Mouse (Mus musculus) left cerebral cortex, postnatal 10 days (tissue): ENCODE data around the gene Dmkn. TPM values are rescaled to one million over a fixed set of nuclear protein-coding genes. Genes with fewer than 3 reads are reported as not detected.
"Not testable (repeated sequence)": the region's sequence is repeated elsewhere in the genome, so short reads cannot be mapped to it uniquely, and the experiment has no call there.

Source experiments
- DNase-seq, 2 experiments: peaks; one replicate each; pipeline ENCODE4 v3.0.0; 2021 to 2022; ENCODE audit warnings: low spot score in 2 of 2, mixed read lengths in 1 of 2; ENCODE audit errors: extremely low spot score in 1 of 2
- intact Hi-C: fragments of 180-260 bp; cut with DNase I; formaldehyde crosslinking; loops from one replicate; pipeline ENCODE4 v1.15.1; 2025
- total RNA-seq, 2 experiments: library from RNA; stranded (reverse); gene quantifications; 2 replicates each; pipeline ENCODE4 v1.2.3; 2021

Dmkn gene
- total RNA-seq, 2 experiments from 2014 or later = 1.4 to 1.5 TPM

DNA sequence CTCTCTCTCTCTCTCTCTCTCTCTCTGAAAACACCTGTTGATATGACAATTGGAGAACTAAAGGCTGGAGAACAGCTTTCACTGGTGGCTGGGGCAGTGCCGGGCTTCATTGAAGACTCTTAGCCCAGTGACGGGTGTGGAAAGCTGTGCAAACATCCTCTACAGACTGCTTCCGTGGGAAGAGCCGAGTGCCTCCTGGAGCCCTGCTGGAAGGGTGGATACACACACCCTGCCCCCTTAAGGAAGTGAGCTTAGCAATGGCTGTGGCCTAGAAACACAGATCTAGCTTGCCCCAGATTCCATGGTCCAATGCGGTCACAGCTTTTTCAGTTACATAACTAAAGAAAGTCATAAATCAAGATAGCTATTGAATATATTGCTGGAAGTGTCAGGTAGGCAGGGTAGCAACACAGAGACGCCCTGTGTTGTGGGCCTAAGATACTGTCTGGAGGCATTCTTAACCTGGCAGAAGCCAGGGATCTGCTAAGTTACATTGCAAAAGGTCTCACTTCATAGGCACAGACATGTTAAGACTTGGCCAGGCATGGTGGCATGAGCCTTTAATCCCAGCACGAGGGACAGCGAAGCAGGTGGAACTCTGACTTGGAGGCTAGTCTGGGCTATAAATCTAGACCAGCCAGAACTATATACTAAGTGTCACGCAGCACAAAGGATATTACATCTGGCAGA lies 40.6 kb downstream of the Dmkn start:
- intact Hi-C loops = no loop called here
- DNase-seq = peak in 1 of 2 experiments; percentile 51

GRCm38 (mm10) chr7:30805924-30806323 lies 42.4 kb downstream of the Dmkn start:
- intact Hi-C loops = no loop called here
- no peak for DNase-seq

GRCm38 (mm10) chr7:30810319-30810718 lies 46.8 kb downstream of the Dmkn start:
- no peak for DNase-seq
- intact Hi-C loops = no loop called here

- intact Hi-C loops = no loop called here
Observed at GRCm38 (mm10) chr7:30811757-30812290, 48.3 kb downstream of the Dmkn start.

GRCm38 (mm10) chr7:30812291-30812807 lies 48.8 kb downstream of the Dmkn start:
- intact Hi-C loops = no loop called here
- no peak for DNase-seq

More at GRCm38 (mm10) chr7:30811757-30812290, 48.3 kb downstream of the Dmkn start:
- no peak for DNase-seq

DNA sequence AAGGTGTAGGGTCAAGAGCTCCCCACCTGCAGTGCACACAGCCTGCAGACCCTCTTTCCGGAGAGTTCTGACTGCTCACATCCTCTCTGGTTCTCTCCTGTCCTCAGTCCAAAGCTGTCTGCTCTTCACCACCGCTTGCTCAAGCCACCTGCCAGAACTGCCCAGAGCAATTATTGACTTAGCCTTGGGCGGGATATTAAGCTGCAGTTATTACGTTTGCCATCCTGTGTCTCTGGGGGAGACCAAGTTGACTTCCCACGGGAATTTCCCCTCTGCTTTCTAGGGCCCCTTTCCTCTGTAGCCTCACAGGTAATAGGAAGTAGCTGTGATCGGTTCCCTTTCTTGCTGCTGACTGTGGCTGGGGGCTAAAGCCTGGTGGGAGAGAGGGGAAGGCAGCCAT lies 56.6 kb downstream of the Dmkn start:
- no peak for DNase-seq
- intact Hi-C loops = no loop called here

DNA sequence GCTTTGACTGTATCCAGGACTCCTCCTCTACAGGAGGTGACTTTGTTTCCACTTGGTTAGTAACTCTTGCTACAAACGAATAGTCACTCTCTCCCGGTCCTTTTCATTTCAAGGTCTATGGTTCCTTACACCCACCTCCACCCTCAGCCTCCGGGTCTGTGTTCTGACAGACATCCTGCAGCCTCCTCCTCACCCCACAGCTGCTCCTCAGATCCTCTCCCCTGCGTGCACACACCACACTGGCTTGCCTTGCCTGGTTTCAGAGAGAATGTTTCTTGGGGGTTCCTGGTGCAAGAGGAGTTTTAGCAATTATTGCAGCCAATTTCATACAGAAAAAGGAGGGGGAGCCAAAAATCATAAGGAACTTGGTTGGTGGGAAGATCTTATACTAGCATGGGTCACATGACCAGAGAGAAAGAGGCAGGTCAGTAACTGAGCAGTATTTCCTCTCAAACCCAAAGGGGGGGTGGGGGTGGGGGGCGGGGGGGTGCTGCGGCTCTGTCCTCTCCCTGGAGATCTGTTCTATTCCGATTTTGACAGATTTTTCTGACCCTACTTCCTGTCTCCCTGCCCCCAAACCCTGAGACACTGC lies 57.4 kb downstream of the Dmkn start:
- intact Hi-C loops = no loop called here
- DNase-seq = no peak

GRCm38 (mm10) chr7:30821532-30821931 lies 58.0 kb downstream of the Dmkn start:
- intact Hi-C loops = no loop called here
- no peak for DNase-seq

GRCm38 (mm10) chr7:30823675-30824074 lies 60.1 kb downstream of the Dmkn start, which contains the start of gene Ffar2:
Gene Ffar2 (minus strand): TSS chr7:30823775.
- DNase-seq = no peak
- intact Hi-C loops = no loop called here

DNA sequence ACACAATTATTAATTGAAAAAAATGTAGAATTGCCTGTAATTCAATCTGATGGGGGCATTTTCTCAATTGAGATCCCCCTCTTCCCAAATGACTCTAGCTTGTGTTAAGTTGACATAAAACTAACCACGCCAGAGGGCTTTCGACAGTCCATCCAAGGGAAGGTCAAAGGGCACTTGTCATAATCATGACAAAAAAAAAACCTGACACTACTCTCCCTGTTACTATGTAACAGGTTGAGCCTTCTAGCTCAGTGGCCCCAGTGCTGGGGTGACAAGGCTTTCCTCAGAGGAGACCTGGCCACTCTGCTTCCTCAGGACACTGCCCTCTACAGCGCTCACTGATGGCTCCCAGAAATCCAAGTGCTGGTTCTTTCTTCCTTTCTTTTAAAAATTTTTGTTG lies 60.8 kb downstream of the Dmkn start:
- no peak for DNase-seq
- intact Hi-C loops = no loop called here

GRCm38 (mm10) chr7:30826660-30827059 lies 63.1 kb downstream of the Dmkn start:
- DNase-seq = no peak
- intact Hi-C loops = no loop called here

GRCm38 (mm10) chr7:30828871-30829270 lies 65.3 kb downstream of the Dmkn start:
- DNase-seq, intact Hi-C loops: not testable (repeated sequence)

DNA sequence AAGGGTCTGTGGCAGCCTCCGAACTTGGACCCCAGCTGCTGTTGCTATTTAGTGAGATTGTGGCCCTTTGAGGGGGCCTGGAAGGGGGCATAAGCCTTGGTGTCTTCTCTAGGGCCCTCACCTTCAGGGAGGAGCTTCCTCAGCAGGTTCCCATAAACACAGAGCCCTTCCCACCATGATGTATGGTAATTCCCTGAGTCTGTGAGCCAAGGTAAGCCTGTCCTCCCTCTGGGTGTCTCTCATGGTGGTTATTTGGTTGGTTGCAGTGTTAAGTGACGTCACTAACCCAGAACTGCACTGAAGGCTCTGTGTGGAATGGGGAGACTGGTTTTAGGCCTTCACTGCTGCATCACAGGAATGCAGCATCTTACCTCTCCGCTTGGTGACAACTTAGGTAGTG lies 65.9 kb downstream of the Dmkn start:
- intact Hi-C loops = no loop called here
- DNase-seq = no peak

Other genes starting within 250 kb of the Dmkn start
- 100 to 1,000 TPM; 259 to 264 TPM for gene Arhgap33, start 228.7 kb upstream of the Dmkn start, total RNA-seq
- gene Hspb6, start 211.6 kb upstream of the Dmkn start, total RNA-seq = 1 to 10 TPM; 6.4 to 7.3 TPM
- 1 to 10 TPM; 2.9 to 3.4 TPM for gene Proser3, start 211.5 kb upstream of the Dmkn start, total RNA-seq
- gene Lin37, start 203.9 kb upstream of the Dmkn start, total RNA-seq = 10 to 100 TPM; 24.3 to 26.4 TPM
- 10 to 100 TPM; 50.1 to 56.1 TPM for gene U2af1l4, start 200.5 kb upstream of the Dmkn start, total RNA-seq
- 1 to 10 TPM; 4.2 TPM for gene Gm49396, start 200.4 kb upstream of the Dmkn start, total RNA-seq
- gene Psenen, start 200.1 kb upstream of the Dmkn start, total RNA-seq = 10 to 100 TPM; 79.1 to 82.8 TPM
- gene Igflr1, start 198.3 kb upstream of the Dmkn start, total RNA-seq = 1 to 10 TPM; 1.5 to 1.8 TPM
- gene Kmt2b, start 175.0 kb upstream of the Dmkn start, total RNA-seq = 10 to 100 TPM; 54.1 to 56.9 TPM
- gene Zbtb32, start 164.8 kb upstream of the Dmkn start, total RNA-seq = not detected
- gene Upk1a, start 150.9 kb upstream of the Dmkn start, total RNA-seq = under 1 TPM in 1 of 2 experiments, not detected in 1; 0.32 TPM
- gene Cox6b1, start 137.6 kb upstream of the Dmkn start, total RNA-seq = 100 to 1,000 TPM; 736 to 789 TPM
- gene Etv2, start 127.9 kb upstream of the Dmkn start, total RNA-seq = not detected
- gene Rbm42, start 113.4 kb upstream of the Dmkn start, total RNA-seq = 10 to 100 TPM; 68.0 to 72.2 TPM
- 1 to 10 TPM; 7.1 to 7.3 TPM for gene Haus5, start 98.8 kb upstream of the Dmkn start, total RNA-seq
- not detected for gene Pmis2, start 92.2 kb upstream of the Dmkn start, total RNA-seq
- gene 2200002J24Rik, start 64.8 kb upstream of the Dmkn start, total RNA-seq = not detected
- gene Atp4a, start 51.5 kb upstream of the Dmkn start, total RNA-seq = 1 to 10 TPM; 2.5 to 3.2 TPM
- 100 to 1,000 TPM; 136 to 144 TPM for gene Tmem147, start 34.2 kb upstream of the Dmkn start, total RNA-seq
- not detected for gene Gapdhs, start 20.1 kb upstream of the Dmkn start, total RNA-seq
- gene Sbsn, start 12.3 kb upstream of the Dmkn start, total RNA-seq = 1 to 10 TPM; 9.5 to 9.8 TPM
- gene Krtdap, start 24.1 kb downstream of the Dmkn start, total RNA-seq = not detected
- under 1 TPM in 1 of 2 experiments, not detected in 1; 0.69 TPM for gene Ffar2, start 60.0 kb downstream of the Dmkn start, total RNA-seq
- gene Ffar3, start 92.4 kb downstream of the Dmkn start, total RNA-seq = not detected
- gene Ffar1, start 97.8 kb downstream of the Dmkn start, total RNA-seq = not detected
- gene Cd22, start 116.6 kb downstream of the Dmkn start, total RNA-seq = under 1 TPM in 1 of 2 experiments, not detected in 1; 0.28 TPM
- gene Mag, start 151.1 kb downstream of the Dmkn start, total RNA-seq = 10 to 100 TPM; 27.0 to 60.7 TPM
- not detected for gene Hamp2, start 160.9 kb downstream of the Dmkn start, total RNA-seq
- not detected for gene Hamp, start 180.3 kb downstream of the Dmkn start, total RNA-seq
- 100 to 1,000 TPM; 112 to 115 TPM for gene Usf2, start 193.0 kb downstream of the Dmkn start, total RNA-seq
- 10 to 100 TPM; 10.2 to 12.6 TPM for gene Lsr, start 209.7 kb downstream of the Dmkn start, total RNA-seq
- gene Fam187b, start 210.0 kb downstream of the Dmkn start, total RNA-seq = under 1 TPM; 0.18 to 0.21 TPM